Mouse (Mus musculus) layer of hippocampus, adult 2 months (tissue): ENCODE results near the gene Ddx42. TPM values are rescaled to one million over a fixed set of nuclear protein-coding genes. Genes with fewer than 3 reads are reported as not detected.
"Not testable (repeated sequence)": the region's sequence is repeated elsewhere in the genome, so short reads cannot be mapped to it uniquely, and the experiment has no call there.

Experiments used
- DNase-seq, 2 experiments: peaks; one replicate each; pipeline ENCODE4 v3.0.0; 2022; ENCODE audit warnings: low spot score in 2 of 2
- H3K27ac ChIP-seq: fragments of 200-600 bp; 2 replicates; pipeline ENCODE4 v1.8.1; 2022
- H3K4me3 ChIP-seq: fragments of 200-600 bp; 2 replicates; pipeline ENCODE4 v1.8.1; 2022; ENCODE audit warnings: mild to moderate bottlenecking
- CTCF ChIP-seq: fragments of 200-600 bp; conservative IDR thresholded peaks from 2 replicates; pipeline ENCODE4 v1.8.1; 2022; ENCODE audit warnings: antibody characterized with exemption, mild to moderate bottlenecking, moderate library complexity
- total RNA-seq, 2 experiments: library from RNA; stranded (reverse); gene quantifications; 2 replicates each; pipeline ENCODE4 v1.2.3; 2021

The Ddx42 gene
- total RNA-seq, 2 experiments from 2014 or later = 69.8 to 71.1 TPM

GRCm38 (mm10) chr11:106192657-106193370 lies 23.9 kb upstream of the Ddx42 start:
- no peak for DNase-seq
- Histone ChIP-seq H3K4me3 (peak overlapping the region; percentile 68), H3K27ac (peak overlapping the region; percentile 96)
- 0 out of 2 replicates have a peak, but pooled peaks have one; percentile 36 for TF ChIP-seq CTCF

DNA sequence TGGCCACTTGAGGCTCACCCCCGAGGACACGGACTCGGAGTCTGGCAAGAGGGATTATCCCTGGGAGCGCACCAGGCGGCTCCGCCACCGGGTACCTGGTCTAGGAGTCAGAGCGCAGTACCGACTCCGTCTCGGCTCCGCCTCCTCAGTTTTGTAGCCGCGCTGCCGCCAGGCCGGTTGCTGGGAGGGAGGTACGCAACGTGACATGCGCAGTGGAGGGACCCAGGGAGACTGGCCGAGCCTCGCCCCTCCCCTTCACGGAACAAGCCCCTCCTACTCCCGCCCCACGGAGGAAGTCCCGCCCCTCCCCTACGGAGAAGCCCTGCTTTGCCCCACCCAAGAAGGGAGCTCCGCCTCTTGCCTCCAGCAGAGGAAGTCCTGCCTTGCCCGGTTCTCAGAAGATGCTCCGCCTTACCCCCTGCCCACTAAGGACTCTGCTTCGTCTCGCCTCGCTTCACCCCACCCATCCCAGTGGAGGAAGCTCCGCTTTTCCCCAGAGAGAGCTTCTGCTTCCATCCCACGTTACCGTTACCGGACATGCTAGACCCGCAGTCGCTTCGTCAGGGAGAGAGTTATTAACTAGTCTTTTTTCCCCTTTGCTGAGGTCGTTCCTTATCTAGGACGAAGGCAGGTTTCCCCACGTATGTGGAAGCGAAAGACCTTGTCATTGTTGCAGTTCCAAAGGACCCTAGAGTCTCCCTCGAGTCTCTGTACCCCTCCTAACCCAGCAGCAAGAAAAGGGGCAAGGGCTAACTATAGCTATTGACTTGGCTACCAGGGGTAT lies 23.2 kb upstream of the Ddx42 start:
- Histone ChIP-seq H3K27ac (peak overlapping the region; percentile 96), H3K4me3 (peak overlapping the region; percentile 68)
- DNase-seq = peak; percentile 96 to 97
- TF ChIP-seq CTCF = peak; percentile 1; the same call in 1 of the 2 replicates

DNA sequence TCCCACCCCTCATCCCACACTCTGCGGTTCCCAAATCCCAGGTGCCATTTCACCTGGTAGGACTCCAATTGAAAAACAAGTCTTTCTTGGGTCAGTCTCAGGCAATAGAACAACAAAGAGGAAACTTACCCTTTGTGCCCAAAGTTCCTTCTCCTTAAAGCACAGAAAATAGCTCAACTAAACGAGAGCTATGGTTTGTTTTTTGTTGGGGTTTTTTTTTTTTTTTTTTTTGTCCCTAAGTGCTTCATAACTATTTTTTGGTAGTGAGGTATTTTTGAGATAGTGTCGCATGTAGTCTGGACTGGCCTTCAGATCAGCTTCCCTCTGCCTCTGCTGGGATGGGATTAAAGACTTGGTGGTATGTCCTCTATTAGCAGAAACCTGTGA lies 22.6 kb upstream of the Ddx42 start:
- Histone ChIP-seq H3K27ac (peak overlapping the region; percentile 95), H3K4me3 (peak overlapping the region; percentile 68)
- DNase-seq = no peak
- TF ChIP-seq CTCF = no peak

DNA sequence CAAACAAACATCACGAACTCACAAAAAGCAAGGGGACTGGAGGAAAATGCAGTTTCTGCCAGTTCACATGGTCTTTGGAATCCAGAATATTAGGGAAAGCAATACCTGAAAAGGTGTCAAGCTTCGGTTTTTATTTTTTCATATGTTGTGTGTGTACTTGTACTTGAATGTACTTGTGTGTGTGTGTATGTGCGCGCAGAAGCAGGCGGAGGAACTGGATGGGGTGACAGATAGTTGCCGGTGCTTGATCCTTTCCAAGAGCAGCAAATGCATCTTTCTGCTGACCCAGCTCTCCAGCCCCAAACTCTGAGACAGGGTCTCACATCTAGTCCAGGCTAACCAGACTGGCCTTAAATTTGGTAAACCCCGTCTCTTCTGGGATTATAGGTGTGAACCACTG lies 21.8 kb upstream of the Ddx42 start:
- no peak for TF ChIP-seq CTCF
- Histone ChIP-seq H3K4me3 (no peak overlapping the region), H3K27ac (no peak overlapping the region)
- DNase-seq = no peak

GRCm38 (mm10) chr11:106195341-106195740 lies 21.4 kb upstream of the Ddx42 start:
- DNase-seq = no peak
- no peak for TF ChIP-seq CTCF
- no peak overlapping the region for H3K27ac ChIP-seq
- no peak overlapping the region for H3K4me3 ChIP-seq

- H3K4me3 ChIP-seq = no peak overlapping the region
- no peak for DNase-seq
- no peak overlapping the region for H3K27ac ChIP-seq
- no peak for TF ChIP-seq CTCF
Observed at GRCm38 (mm10) chr11:106198277-106198676, 18.4 kb upstream of the Ddx42 start.

GRCm38 (mm10) chr11:106199997-106200396 lies 16.7 kb upstream of the Ddx42 start:
- H3K27ac ChIP-seq, H3K4me3 ChIP-seq, DNase-seq: not testable (repeated sequence)

GRCm38 (mm10) chr11:106200756-106201155 lies 16.0 kb upstream of the Ddx42 start:
- no peak overlapping the region for H3K27ac ChIP-seq
- no peak for DNase-seq
- no peak overlapping the region for H3K4me3 ChIP-seq
- TF ChIP-seq CTCF = no peak

- Histone ChIP-seq H3K27ac (no peak overlapping the region), H3K4me3 (no peak overlapping the region)
- DNase-seq = no peak
- no peak for TF ChIP-seq CTCF
Observed at GRCm38 (mm10) chr11:106201337-106202122, 15.2 kb upstream of the Ddx42 start.

DNA sequence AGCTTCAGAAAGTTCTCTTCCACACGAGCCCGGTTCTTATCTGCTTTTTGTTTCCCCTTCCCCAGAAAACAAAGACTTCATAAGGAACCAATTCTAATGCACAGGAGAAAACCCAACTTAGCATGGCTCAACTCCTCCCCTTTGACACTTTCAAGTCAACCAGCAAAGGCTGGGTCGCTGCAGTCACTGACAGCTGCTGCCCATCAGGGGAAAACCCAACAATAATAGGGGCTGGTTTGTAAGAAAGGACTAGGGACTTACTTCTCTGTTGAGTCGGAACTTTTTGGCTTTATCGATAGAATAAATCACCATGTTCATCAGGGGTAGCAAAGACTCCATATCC lies 14.6 kb upstream of the Ddx42 start, which contains the start of gene Strada:
Strada (minus strand) TSS at position 46 of the 343 bp plus-strand sequence.
- Histone ChIP-seq H3K27ac (no peak within 1 kb of the TSS), H3K4me3 (no peak within 1 kb of the TSS)
- TF ChIP-seq CTCF = no peak
- no peak for DNase-seq

- peak overlapping the region; percentile 47 for H3K27ac ChIP-seq
- no peak for TF ChIP-seq CTCF
- no peak for DNase-seq
- H3K4me3 ChIP-seq = peak overlapping the region; percentile 13; the same call in 1 of the 2 replicates
Observed at GRCm38 (mm10) chr11:106212771-106213170, 4.0 kb upstream of the Ddx42 start.

DNA sequence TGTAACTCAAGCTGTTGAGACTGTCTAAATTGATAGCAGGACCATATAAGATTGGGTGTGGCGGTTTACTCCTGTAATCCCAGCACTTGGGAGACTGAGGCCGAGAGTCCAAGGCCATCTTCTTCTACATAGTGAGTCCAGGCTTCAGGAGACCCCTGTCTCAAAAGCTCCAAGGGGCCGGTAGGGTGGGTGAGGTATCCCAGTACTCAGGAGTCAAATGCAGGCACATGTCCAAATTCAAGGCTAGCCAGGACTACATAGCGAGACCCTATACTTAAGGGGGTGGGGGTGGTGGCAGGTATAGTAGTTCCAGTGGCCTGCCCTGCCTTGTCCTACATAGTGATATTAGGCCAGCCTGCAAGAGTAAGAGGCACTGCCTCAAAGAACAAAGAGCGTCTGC lies 1.9 kb upstream of the Ddx42 start:
- Histone ChIP-seq H3K27ac (peak overlapping the region; percentile 96; the same call in 1 of the 2 replicates), H3K4me3 (peak overlapping the region; percentile 98)
- DNase-seq = no peak
- TF ChIP-seq CTCF = no peak

DNA sequence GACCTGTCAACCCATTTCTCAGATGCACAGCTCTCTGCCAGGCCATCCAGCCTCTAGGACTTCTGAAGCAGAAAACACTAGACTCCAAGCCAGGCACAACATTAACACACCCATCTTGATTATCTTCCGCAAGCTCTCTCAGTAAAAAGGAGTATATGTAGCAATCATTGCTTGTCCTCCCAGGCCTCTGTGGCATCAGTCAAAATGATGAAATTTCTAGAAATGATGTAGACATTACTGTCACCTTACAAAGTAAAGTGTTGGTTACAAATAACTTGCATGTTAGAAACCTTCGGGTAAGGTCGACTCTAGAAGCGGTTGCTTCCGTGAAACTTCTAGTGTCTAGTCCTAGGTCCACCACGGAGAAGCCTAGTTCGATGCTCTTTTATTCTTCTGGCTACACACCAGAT lies 1.3 kb upstream of the Ddx42 start:
- TF ChIP-seq CTCF = no peak
- no peak for DNase-seq
- peak overlapping the region; percentile 98 for H3K4me3 ChIP-seq
- H3K27ac ChIP-seq = peak overlapping the region; percentile 96
